Mouse (Mus musculus): ENCODE measurements around the gene Rnaseh2a. TPM values are rescaled to one million over a fixed set of nuclear protein-coding genes. Genes with fewer than 3 reads are reported as not detected.

Gene Rnaseh2a
- polyA plus RNA-seq, 1 experiment from 2014 or later: 122 TPM

DNA sequence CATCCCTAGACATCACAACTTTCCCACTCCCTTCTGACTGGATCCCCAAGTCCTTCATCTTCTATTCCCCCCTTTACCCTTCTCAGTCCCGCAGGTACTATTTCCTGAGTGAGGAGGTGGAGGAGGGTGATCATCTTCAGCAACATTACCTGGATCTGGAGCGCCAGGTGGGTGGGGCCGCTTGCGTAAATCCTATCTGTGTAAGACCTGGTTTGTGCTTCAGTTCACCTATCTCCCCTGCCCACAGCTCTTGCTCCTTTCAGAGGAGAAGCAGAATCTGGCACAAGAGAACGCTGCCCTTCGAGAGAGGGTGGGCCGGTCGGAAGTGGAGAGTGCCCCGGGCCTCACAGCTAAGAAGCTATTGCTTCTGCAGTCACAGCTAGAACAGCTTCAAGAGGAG lies 24.8 kb upstream of the Rnaseh2a start:
- Histone ChIP-seq H3K4me2 (no peak overlapping the region), H3K4me3 (replicated peaks) (no peak overlapping the region), H3K27me3 (peaks cover 41% of the 10 kb centered on the region), H3K27ac (no peak overlapping the region), H3K36me3 (peaks cover 4% of the 10 kb centered on the region; the same call in 1 of the 2 replicates), H3K9me3 (no peaks in the 10 kb centered on the region), H3K9ac (replicated peaks) (no peak overlapping the region), H3K4me1 (replicated peaks) (peaks cover 17% of the 10 kb centered on the region)
- 90% methylated on average over 9 of the region's 9 CpGs for WGBS
- ATAC-seq (ENCODE audit: insufficient number of reproducible peaks, insufficient read depth, low FRiP score, low TSS enrichment, low read depth): no peak

DNA sequence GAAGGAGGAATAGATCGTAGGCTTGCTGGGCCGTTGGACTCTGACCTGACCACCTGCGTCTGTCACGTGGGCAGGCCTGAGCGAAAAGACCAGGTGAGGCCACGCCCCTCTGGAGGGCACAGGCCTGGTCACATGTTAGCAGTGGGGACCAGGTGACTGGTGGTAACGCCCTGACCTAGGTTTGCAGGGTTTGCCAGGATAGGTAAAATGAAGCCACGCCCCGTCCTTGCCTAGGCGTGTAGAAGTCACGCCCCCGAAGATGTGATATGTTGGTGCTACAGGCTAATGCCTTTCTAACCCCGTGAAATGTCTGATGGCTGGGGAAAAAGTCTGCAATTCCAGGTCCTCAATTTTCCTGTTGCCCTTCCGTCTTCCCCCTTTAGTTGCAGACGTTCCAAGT lies 21.3 kb upstream of the Rnaseh2a start:
- Histone ChIP-seq H3K27ac (0 out of 2 replicates have a peak overlapping the region, but pooled peaks have one; percentile 53), H3K9ac (replicated peaks) (peak overlapping the region; percentile 66), H3K27me3 (peaks cover 32% of the 10 kb centered on the region), H3K9me3 (no peaks in the 10 kb centered on the region), H3K4me3 (replicated peaks) (peak overlapping the region; percentile 61), H3K36me3 (no peaks in the 10 kb centered on the region; the same call in 1 of the 2 replicates), H3K4me1 (replicated peaks) (peaks cover 24% of the 10 kb centered on the region), H3K4me2 (peak overlapping the region; percentile 82)
- 2% methylated on average over 15 of the region's 15 CpGs for WGBS
- peak; percentile 38; the same call in 1 of the 2 replicates for ATAC-seq (ENCODE audit: insufficient number of reproducible peaks, insufficient read depth, low FRiP score, low TSS enrichment, low read depth)

DNA sequence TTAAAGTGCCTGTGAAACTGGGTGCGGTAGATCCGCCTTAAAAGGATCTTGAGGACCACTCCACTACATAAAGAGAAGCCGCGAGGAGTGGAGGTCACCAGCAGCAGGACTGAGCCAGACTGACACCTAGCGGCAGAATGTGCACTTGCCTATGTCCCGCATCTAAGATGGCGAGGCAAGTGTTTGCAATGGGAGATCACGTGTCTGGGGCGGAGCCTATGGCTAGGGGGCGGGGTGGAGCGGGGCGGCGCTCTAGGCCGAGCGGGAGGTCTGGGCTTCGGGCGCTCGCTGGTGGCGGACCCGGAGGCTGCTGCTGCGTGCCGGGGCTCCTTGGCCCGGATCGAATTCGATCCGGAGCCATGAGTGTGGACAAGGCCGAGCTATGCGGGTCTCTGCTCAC lies 20.8 kb upstream of the Rnaseh2a start, which contains the start of gene Hook2:
Gene Hook2 (plus strand): TSS at position 255 of the 400 bp plus-strand sequence.
- ATAC-seq (ENCODE audit: insufficient number of reproducible peaks, insufficient read depth, low FRiP score, low TSS enrichment, low read depth): peak; percentile 88
- Histone ChIP-seq H3K9me3 (no peaks in the 10 kb centered on the region), H3K4me1 (replicated peaks) (peaks cover 24% of the 10 kb centered on the region), H3K27ac (peak within 1 kb of the TSS; percentile 57; the same call in 1 of the 2 replicates), H3K4me2 (peak within 1 kb of the TSS; percentile 82), H3K27me3 (peaks cover 32% of the 10 kb centered on the region), H3K4me3 (replicated peaks) (peak within 1 kb of the TSS; percentile 61), H3K9ac (replicated peaks) (peak within 1 kb of the TSS; percentile 66), H3K36me3 (no peaks in the 10 kb centered on the region; the same call in 1 of the 2 replicates)
- WGBS: under 1% methylated on average over 28 of the region's 28 CpGs

DNA sequence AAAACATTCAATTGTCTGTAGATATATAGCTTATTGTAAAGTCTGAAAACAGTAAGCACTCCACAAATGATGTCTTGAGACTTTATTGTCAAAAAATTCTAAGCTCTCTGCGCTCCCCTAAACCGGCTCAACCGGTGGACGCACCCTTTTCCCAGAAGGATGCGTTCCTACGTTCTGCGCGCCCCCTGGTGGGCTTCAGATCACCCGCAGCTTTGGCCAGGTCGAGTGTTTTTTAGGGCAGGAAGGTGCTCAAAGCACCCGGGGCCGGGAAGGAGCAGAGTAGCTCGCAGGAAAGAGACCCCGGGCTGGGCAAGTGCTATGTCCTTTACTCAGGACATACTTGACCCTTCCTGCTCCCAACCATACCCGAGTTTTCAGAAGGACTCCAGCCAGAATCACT lies 20.2 kb upstream of the Rnaseh2a start:
- H3K27me3 ChIP-seq: peaks cover 29% of the 10 kb centered on the region
- WGBS: under 1% methylated on average over 15 of the region's 15 CpGs

DNA sequence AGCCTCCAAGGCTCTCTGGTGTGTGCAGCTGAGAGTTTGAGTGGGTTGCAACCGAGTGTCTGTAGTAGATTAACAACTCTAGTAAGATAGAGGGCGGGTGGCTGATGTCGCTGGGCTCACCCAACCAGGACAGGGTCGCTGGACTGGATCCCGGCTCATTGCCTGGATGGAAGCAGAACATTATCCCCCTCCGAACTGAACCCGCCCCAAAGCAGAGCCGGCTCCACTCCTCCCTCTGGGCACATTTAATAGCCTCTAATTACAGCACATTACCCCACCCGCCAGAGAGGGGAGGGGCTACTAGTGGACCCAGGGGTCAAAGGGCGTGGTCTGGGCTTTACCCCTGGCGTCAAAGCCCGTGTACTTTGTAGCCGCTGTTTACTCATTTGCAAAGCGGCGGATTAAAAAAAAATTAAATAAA lies 19.8 kb upstream of the Rnaseh2a start:
- Histone ChIP-seq H3K9me3 (no peaks in the 10 kb centered on the region), H3K4me3 (replicated peaks) (no peak overlapping the region), H3K27ac (no peak overlapping the region), H3K4me2 (peak overlapping the region; percentile 82), H3K4me1 (replicated peaks) (peaks cover 34% of the 10 kb centered on the region), H3K36me3 (no peaks in the 10 kb centered on the region), H3K9ac (replicated peaks) (no peak overlapping the region), H3K27me3 (peaks cover 24% of the 10 kb centered on the region)
- no peak for ATAC-seq (ENCODE audit: insufficient number of reproducible peaks, insufficient read depth, low FRiP score, low TSS enrichment, low read depth)
- 5% methylated on average over 15 of the region's 15 CpGs for WGBS

More for the DNA sequence above, 20.2 kb upstream of the Rnaseh2a start:
- no peaks in the 10 kb centered on the region; the same call in 1 of the 2 replicates for H3K36me3 ChIP-seq
- H3K4me1 ChIP-seq (replicated peaks): peaks cover 29% of the 10 kb centered on the region
- peak overlapping the region; percentile 61 for H3K4me3 ChIP-seq (replicated peaks)
- peak; percentile 52 for ATAC-seq (ENCODE audit: insufficient number of reproducible peaks, insufficient read depth, low FRiP score, low TSS enrichment, low read depth)
- peak overlapping the region; percentile 57; the same call in 1 of the 2 replicates for H3K27ac ChIP-seq
- no peaks in the 10 kb centered on the region for H3K9me3 ChIP-seq
- H3K4me2 ChIP-seq: peak overlapping the region; percentile 82
- H3K9ac ChIP-seq (replicated peaks): peak overlapping the region; percentile 50

DNA sequence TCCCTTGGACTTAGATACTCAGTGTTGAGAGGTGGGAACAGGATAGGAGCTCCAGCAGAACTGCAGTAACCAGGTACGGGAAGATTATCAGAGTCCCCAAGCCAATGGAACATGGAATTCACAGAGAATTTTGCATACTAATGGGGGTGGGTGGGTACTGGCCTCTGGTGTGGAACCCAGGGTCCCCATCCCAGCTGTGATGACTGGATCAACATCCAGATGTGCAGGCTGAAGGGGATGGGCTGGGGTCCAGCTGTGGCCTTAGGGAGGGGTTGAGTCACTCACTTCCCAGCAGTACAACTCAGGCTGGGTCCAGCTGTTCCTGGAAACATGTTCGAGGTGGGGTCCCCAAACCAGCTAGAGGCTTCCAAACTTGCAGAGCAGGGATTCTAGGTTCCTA lies 18.3 kb upstream of the Rnaseh2a start:
- Histone ChIP-seq H3K4me3 (replicated peaks) (no peak overlapping the region), H3K9ac (replicated peaks) (no peak overlapping the region), H3K4me1 (replicated peaks) (peaks cover 38% of the 10 kb centered on the region), H3K27me3 (peaks cover 14% of the 10 kb centered on the region), H3K36me3 (no peaks in the 10 kb centered on the region), H3K4me2 (no peak overlapping the region), H3K27ac (no peak overlapping the region), H3K9me3 (no peaks in the 10 kb centered on the region)
- no peak for ATAC-seq (ENCODE audit: insufficient number of reproducible peaks, insufficient read depth, low FRiP score, low TSS enrichment, low read depth)
- 69% methylated on average over 2 of the region's 2 CpGs for WGBS

DNA sequence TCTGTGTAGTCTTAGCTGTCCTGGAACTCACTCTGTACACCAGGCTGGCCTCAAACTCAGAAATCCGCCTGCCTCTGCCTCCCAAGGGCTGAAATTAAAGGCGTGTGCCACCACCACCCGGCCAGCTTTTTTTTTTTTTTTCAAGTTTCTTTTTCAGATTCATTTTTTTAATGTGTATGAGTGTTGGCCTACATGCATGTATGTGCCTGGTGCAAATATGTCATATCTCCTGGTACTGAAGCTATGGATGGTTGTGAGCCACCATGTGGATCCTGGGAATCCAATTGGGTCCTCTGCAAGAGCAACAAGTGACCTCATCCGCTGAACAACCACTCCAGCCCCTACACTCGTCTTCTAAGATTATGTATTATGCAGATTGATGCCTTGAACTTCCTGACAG lies 17.8 kb upstream of the Rnaseh2a start:
- H3K9me3 ChIP-seq: no peaks in the 10 kb centered on the region
- H3K4me1 ChIP-seq (replicated peaks): peaks cover 38% of the 10 kb centered on the region
- no peak overlapping the region for H3K9ac ChIP-seq (replicated peaks)
- H3K4me3 ChIP-seq (replicated peaks): no peak overlapping the region
- H3K4me2 ChIP-seq: no peak overlapping the region
- H3K27me3 ChIP-seq: peaks cover 14% of the 10 kb centered on the region
- no peak for ATAC-seq (ENCODE audit: insufficient number of reproducible peaks, insufficient read depth, low FRiP score, low TSS enrichment, low read depth)
- no peaks in the 10 kb centered on the region for H3K36me3 ChIP-seq
- 86% methylated on average over 5 of the region's 5 CpGs for WGBS
- H3K27ac ChIP-seq: no peak overlapping the region

DNA sequence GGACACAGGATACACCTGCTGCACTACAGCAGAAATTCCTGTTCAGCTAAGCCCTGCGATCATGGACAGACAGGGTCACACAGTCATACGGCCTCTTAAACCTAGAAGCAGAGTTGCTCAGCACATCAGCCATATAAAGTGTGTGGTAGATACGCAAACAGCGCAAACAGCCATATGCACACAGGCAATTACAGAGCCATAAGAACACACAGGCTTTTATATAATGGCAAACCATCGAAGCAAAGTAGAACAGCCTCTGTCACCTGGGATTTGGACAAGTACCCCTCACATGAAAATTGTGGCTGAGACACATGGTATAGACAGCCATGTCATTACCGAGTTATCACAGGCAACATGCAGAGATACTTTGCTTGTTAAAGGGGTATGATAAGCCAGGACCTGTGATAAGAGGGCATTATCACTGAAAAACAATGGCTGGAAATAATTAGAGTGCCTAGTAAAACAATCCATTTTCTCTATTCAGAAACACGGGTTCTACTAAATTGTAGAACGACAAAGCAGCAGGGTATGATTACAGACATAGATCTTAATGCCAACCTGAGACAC lies 16.9 kb upstream of the Rnaseh2a start:
- Histone ChIP-seq H3K27me3 (peaks cover 14% of the 10 kb centered on the region), H3K9me3 (no peaks in the 10 kb centered on the region), H3K27ac (peak overlapping the region; percentile 53; the same call in 1 of the 2 replicates), H3K4me2 (peak overlapping the region; percentile 99), H3K36me3 (no peaks in the 10 kb centered on the region), H3K4me3 (replicated peaks) (peak overlapping the region; percentile 53), H3K4me1 (replicated peaks) (peaks cover 44% of the 10 kb centered on the region), H3K9ac (replicated peaks) (no peak overlapping the region; the same call in 1 of the 2 replicates)
- no peak for ATAC-seq (ENCODE audit: insufficient number of reproducible peaks, insufficient read depth, low FRiP score, low TSS enrichment, low read depth)
- WGBS: 34% methylated on average over 8 of the region's 8 CpGs

DNA sequence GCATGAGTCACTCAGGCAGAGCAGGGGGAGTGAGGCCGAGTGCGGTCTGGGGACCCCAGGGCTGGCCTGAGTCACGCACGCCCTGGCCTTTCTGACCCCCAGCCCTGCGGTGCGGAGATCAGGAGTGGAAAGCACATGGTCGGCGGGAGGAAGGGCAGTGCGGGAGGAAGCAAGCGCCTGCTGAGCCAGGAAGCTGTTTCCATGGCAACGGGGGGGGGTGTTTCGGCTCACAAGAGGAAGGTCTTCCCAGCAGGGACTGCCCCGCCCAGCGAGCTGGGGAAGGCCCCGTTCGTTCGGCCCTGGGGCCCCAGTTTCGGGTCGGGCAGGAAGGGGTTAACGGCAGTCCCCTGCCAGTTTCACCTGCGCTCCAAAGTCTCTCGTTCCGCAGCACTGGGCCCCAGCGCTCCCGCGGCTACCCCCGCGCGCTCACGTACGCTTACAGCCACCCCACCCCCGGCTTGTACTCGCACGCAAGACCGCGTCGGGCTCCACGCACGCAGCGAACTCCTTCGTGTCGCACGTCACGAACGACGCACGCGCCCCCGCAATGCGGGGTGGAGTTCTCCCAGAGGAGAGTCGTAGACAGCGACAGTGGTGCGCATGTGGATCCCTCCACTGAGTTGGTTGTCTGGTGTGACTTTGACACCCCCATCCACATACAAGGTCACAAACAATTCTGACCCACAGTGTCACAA lies 16.3 kb upstream of the Rnaseh2a start:
- peak overlapping the region; percentile 53 for H3K27ac ChIP-seq
- H3K9me3 ChIP-seq: no peaks in the 10 kb centered on the region
- peak overlapping the region; percentile 58 for H3K9ac ChIP-seq (replicated peaks)
- no peaks in the 10 kb centered on the region for H3K36me3 ChIP-seq
- ATAC-seq (ENCODE audit: insufficient number of reproducible peaks, insufficient read depth, low FRiP score, low TSS enrichment, low read depth): no peak
- WGBS: under 1% methylated on average over 53 of the region's 53 CpGs
- peaks cover 14% of the 10 kb centered on the region for H3K27me3 ChIP-seq
- H3K4me3 ChIP-seq (replicated peaks): peak overlapping the region; percentile 53
- peaks cover 45% of the 10 kb centered on the region for H3K4me1 ChIP-seq (replicated peaks)
- H3K4me2 ChIP-seq: peak overlapping the region; percentile 99

DNA sequence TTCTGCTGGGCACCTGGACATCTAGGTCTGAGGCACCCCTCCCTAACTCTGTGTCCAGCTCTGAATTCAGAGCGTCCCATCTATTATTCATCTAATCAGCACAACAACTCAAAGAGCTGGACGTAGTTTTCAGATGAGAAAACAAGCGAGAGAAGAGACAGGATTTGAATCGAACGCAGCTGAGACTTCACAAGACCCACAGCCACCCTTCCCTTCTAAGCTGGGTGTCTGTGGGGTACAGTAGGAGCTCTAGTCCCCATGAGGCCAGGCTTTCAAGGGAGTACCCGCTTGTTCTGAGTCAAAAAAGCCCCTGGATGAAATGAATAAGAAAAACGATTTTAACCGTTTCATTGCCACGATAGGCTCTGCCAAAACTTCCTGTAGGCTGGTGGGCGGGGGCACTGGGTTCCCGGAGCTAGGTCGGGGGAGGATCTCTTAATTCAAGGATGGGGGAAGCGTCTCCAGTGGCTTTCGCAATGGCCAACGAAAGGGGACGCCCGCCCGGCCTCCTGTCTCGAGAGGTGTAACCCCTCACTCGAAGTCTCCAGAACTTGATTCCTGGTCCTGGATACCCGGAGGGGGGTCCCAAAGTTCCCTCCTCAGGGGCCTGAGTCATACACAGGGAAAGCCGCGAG lies 15.6 kb upstream of the Rnaseh2a start:
- ATAC-seq (ENCODE audit: insufficient number of reproducible peaks, insufficient read depth, low FRiP score, low TSS enrichment, low read depth): no peak
- Histone ChIP-seq H3K4me1 (replicated peaks) (peaks cover 50% of the 10 kb centered on the region), H3K27ac (peak overlapping the region; percentile 45), H3K4me2 (peak overlapping the region; percentile 99), H3K36me3 (no peaks in the 10 kb centered on the region), H3K9me3 (no peaks in the 10 kb centered on the region), H3K9ac (replicated peaks) (peak overlapping the region; percentile 58), H3K4me3 (replicated peaks) (peak overlapping the region; percentile 53), H3K27me3 (peaks cover 14% of the 10 kb centered on the region)
- 1% methylated on average over 23 of the region's 23 CpGs for WGBS

Measured in limb, embryonic 12.5 days (tissue).